Mouse (Mus musculus) liver, embryonic 16.5 days (tissue): ENCODE data around the gene Tnni3k. TPM values are rescaled to one million over a fixed set of nuclear protein-coding genes. Genes with fewer than 3 reads are reported as not detected.

Experiments
- ATAC-seq: fragments of 200-750 bp; cut with Nextera tagmentation; 2 replicates; pipeline ENCODE4 v1.8.0; 2017; ENCODE audit warnings: low read depth, mild to moderate bottlenecking, moderate number of reproducible peaks, moderate library complexity
- H3K27ac ChIP-seq: fragments of 300-500 bp; sonication (generic); 2 replicates; pipeline ENCODE4 v1.5.1; 2014; ENCODE audit warnings: mild to moderate bottlenecking, low read length
- H3K27me3 ChIP-seq: fragments of 300-500 bp; sonication (generic); 2 replicates; pipeline ENCODE4 v1.6.1; 2014; ENCODE audit warnings: low read depth, low read length, mixed read lengths; ENCODE audit not compliant: control insufficient read depth, insufficient read depth
- H3K36me3 ChIP-seq: fragments of 300-500 bp; sonication (generic); 2 replicates; pipeline ENCODE4 v1.6.1; 2014; ENCODE audit warnings: mild to moderate bottlenecking; ENCODE audit not compliant: control insufficient read depth, insufficient read depth
- H3K4me1 ChIP-seq: fragments of 300-500 bp; sonication (generic); 2 replicates; pipeline ENCODE4 v1.6.1; 2014; ENCODE audit warnings: low read depth, low read length, mixed read lengths; ENCODE audit not compliant: control insufficient read depth
- H3K4me2 ChIP-seq: fragments of 300-500 bp; sonication (generic); 2 replicates; pipeline ENCODE4 v1.6.1; 2014; ENCODE audit warnings: low read depth, low read length, mixed read lengths
- H3K4me3 ChIP-seq: fragments of 300-500 bp; sonication (generic); 2 replicates; pipeline ENCODE4 v1.5.1; 2014; ENCODE audit warnings: low read depth, mild to moderate bottlenecking, low read length
- H3K9ac ChIP-seq: fragments of 300-500 bp; sonication (generic); 2 replicates; pipeline ENCODE4 v1.6.1; 2014; ENCODE audit warnings: low read depth, low read length
- H3K9me3 ChIP-seq: fragments of 300-500 bp; sonication (generic); replicated peaks from 2 replicates; pipeline ENCODE4 v1.6.1; 2016; ENCODE audit warnings: low read length; ENCODE audit not compliant: control insufficient read depth
- WGBS: fragments of 180-500 bp; shearing (Covaris S2); extraction: QIAGEN DNeasy Blood & Tissue Kit; methylation state at CpG from one replicate; pipeline ENCODE4 v1.1.7; 2014; ENCODE audit not compliant: insufficient replicate concordance; 5-methylcytosine and 5-hydroxymethylcytosine counted together
- polyA plus RNA-seq: library from polyadenylated mRNA; unstranded; fragments of >200 nt; fragmentation: Nextera tagmentation; extraction: Ambion mirVana; gene quantifications from 2 replicates; pipeline ENCODE4 v1.2.1, GENCODE M21; 2015

Gene Tnni3k
- polyA plus RNA-seq, 1 experiment from 2014 or later: not detected

- H3K27me3 ChIP-seq: no peaks in the 10 kb centered on the region
- no peaks in the 10 kb centered on the region for H3K9me3 ChIP-seq
- H3K4me1 ChIP-seq: no peaks in the 10 kb centered on the region
- no peak overlapping the region for H3K4me3 ChIP-seq
- whole genome bisulfite sequencing: 47% methylated on average over 6 of the region's 6 CpGs
- no peak overlapping the region for H3K9ac ChIP-seq
- no peak for ATAC-seq
- H3K36me3 ChIP-seq: no peaks in the 10 kb centered on the region
- H3K4me2 ChIP-seq: no peak overlapping the region
- no peak overlapping the region for H3K27ac ChIP-seq
Observed at GRCm38 (mm10) chr3:154778836-154779595, 276.2 kb downstream of the Tnni3k start.

- no peaks in the 10 kb centered on the region for H3K36me3 ChIP-seq
- no peaks in the 10 kb centered on the region for H3K9me3 ChIP-seq
- ATAC-seq: no peak
- H3K4me1 ChIP-seq: no peaks in the 10 kb centered on the region
- H3K27me3 ChIP-seq: no peaks in the 10 kb centered on the region
- H3K9ac ChIP-seq: no peak overlapping the region
- H3K4me3 ChIP-seq: no peak overlapping the region
- WGBS: 55% methylated on average over 2 of the region's 2 CpGs
- H3K27ac ChIP-seq: no peak overlapping the region
- no peak overlapping the region for H3K4me2 ChIP-seq
Observed at GRCm38 (mm10) chr3:154771651-154772050, 283.6 kb downstream of the Tnni3k start.

DNA sequence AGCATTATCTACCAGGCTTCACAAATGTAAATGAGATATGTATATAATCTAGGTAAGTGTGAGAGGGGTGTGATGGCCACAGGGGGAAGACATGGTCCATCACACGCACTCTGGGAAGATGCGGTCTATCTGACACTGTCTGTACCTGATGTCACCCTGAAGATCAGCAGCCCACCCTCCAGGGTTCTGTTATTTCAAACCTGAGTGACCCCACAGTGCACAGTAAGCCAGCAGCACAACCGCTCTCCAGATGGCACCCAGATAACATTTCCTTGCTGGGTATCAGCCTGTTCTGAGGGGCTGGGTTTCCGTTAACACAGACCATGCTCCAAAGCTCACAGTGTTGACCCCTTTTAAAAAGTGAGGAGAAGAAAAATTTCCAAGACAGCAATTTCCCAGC is 288.9 kb downstream of the Tnni3k start:
- 66% methylated on average over 4 of the region's 4 CpGs for WGBS

DNA sequence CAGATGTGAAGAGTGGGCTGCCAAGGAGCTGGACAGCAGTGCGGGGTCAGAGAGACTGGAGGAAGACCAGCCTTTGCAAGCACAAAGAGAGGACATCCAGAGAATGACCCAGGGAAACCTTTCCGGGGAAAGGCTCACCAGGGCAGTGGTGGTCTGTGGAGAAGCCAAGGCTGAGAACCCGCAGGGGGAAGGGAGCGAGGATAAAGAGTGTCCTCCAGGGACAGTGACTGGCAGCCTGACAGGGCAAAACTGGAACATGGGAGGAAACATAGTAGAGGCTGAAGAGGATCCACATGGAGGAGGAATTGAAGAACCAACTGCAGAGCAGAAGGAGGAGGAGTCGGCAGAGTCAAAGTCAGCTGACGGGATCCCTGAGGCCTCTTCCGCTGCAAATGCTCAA is 291.1 kb downstream of the Tnni3k start:
- 67% methylated on average over 7 of the region's 7 CpGs for WGBS
- no peak overlapping the region for H3K9ac ChIP-seq
- no peaks in the 10 kb centered on the region for H3K4me1 ChIP-seq
- H3K9me3 ChIP-seq: no peaks in the 10 kb centered on the region
- no peak overlapping the region for H3K27ac ChIP-seq
- H3K27me3 ChIP-seq: no peaks in the 10 kb centered on the region
- no peaks in the 10 kb centered on the region for H3K36me3 ChIP-seq
- H3K4me2 ChIP-seq: no peak overlapping the region
- no peak for ATAC-seq
- H3K4me3 ChIP-seq: no peak overlapping the region

More for the DNA sequence above, 288.9 kb downstream of the Tnni3k start:
- no peak overlapping the region for H3K9ac ChIP-seq
- H3K4me2 ChIP-seq: no peak overlapping the region
- no peaks in the 10 kb centered on the region for H3K27me3 ChIP-seq
- H3K4me3 ChIP-seq: no peak overlapping the region
- no peak for ATAC-seq
- H3K36me3 ChIP-seq: no peaks in the 10 kb centered on the region
- H3K27ac ChIP-seq: no peak overlapping the region
- no peaks in the 10 kb centered on the region for H3K9me3 ChIP-seq
- H3K4me1 ChIP-seq: no peaks in the 10 kb centered on the region

DNA sequence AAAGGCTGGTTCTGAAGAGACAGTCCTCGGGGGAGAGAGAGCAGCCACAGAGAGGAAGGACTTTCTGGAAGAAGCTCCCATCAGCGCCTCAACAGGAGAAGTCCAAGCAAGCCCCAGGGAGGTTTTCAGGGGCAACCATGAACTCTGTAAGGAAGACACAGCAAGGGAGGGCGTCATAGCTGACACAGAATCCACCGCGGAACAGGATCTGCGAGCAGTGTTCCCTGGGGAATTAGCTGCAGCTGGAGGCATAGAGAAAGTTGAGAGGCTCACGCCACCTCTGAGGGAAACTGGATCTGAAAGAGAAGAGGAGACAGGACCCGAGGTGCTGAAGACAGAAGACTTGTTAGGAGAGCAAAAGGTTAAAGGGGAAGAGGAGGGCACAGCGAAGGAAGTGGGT is 291.8 kb downstream of the Tnni3k start:
- H3K27me3 ChIP-seq: no peaks in the 10 kb centered on the region
- H3K9me3 ChIP-seq: no peaks in the 10 kb centered on the region
- no peak for ATAC-seq
- no peak overlapping the region for H3K9ac ChIP-seq
- H3K27ac ChIP-seq: no peak overlapping the region
- no peaks in the 10 kb centered on the region for H3K36me3 ChIP-seq
- H3K4me3 ChIP-seq: no peak overlapping the region
- no peak overlapping the region for H3K4me2 ChIP-seq
- 48% methylated on average over 9 of the region's 9 CpGs for WGBS
- H3K4me1 ChIP-seq: no peaks in the 10 kb centered on the region

DNA sequence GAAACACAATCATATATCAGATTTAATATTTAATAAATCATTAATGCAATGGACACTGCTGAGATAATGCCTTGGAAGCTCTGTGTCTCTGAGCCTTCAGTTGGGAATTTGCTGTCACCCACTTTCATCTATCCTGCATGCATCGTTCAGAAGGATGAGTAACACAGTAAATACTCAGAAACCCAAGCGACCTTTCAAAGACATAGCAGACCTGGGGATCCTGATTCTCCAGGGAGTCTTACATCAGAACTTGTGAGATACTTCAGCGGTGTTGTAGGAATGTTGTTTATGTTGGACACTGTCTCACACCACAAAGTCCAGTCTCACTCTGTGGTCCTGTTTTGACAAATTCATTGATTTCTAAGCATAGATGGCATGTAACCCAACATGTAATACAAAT is 294.1 kb downstream of the Tnni3k start:
- H3K27ac ChIP-seq: no peak overlapping the region
- H3K4me1 ChIP-seq: no peaks in the 10 kb centered on the region
- 55% methylated on average over 3 of the region's 3 CpGs for WGBS
- no peak for ATAC-seq
- H3K36me3 ChIP-seq: no peaks in the 10 kb centered on the region
- H3K9me3 ChIP-seq: no peaks in the 10 kb centered on the region
- H3K27me3 ChIP-seq: no peaks in the 10 kb centered on the region
- H3K4me2 ChIP-seq: no peak overlapping the region
- no peak overlapping the region for H3K4me3 ChIP-seq
- no peak overlapping the region for H3K9ac ChIP-seq

DNA sequence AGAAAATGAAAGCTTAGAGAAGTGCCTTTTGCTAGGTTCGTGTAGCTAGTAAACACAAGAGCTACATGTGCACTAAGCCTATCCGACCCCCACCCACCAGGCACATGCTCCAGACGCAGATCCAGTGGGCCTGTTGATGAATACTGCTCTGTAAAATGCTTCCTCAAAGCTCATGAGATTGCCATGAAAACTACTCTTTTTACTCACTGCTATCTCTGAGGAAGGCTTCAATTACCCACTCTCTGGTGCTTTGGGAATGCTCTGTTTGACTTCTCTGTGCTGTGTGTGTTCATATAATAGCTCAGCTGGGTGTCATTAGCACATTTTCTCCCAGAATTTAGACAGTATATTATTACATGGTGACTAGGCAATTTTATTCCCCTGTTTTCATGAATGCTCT is 297.1 kb downstream of the Tnni3k start:
- Histone ChIP-seq H3K4me2 (no peak overlapping the region), H3K36me3 (no peaks in the 10 kb centered on the region), H3K4me3 (no peak overlapping the region), H3K9me3 (no peaks in the 10 kb centered on the region), H3K9ac (no peak overlapping the region), H3K27me3 (no peaks in the 10 kb centered on the region), H3K4me1 (no peaks in the 10 kb centered on the region), H3K27ac (no peak overlapping the region)
- no peak for ATAC-seq
- 45% methylated on average over 3 of the region's 3 CpGs for WGBS

- Histone ChIP-seq H3K9ac (no peak overlapping the region), H3K4me3 (no peak overlapping the region), H3K4me2 (no peak overlapping the region), H3K4me1 (no peaks in the 10 kb centered on the region), H3K9me3 (no peaks in the 10 kb centered on the region), H3K27me3 (no peaks in the 10 kb centered on the region), H3K27ac (no peak overlapping the region), H3K36me3 (no peaks in the 10 kb centered on the region)
- 69% methylated on average over 3 of the region's 3 CpGs for WGBS
- no peak for ATAC-seq
Observed at GRCm38 (mm10) chr3:154755225-154755624, 300.0 kb downstream of the Tnni3k start.

GRCm38 (mm10) chr3:154754505-154754904 is 300.7 kb downstream of the Tnni3k start:
- H3K4me3 ChIP-seq: no peak overlapping the region
- H3K9me3 ChIP-seq: no peaks in the 10 kb centered on the region
- ATAC-seq: no peak
- H3K9ac ChIP-seq: no peak overlapping the region
- WGBS: 14% methylated on average over 3 of the region's 3 CpGs
- H3K27ac ChIP-seq: no peak overlapping the region
- no peaks in the 10 kb centered on the region for H3K4me1 ChIP-seq
- H3K36me3 ChIP-seq: no peaks in the 10 kb centered on the region
- H3K27me3 ChIP-seq: no peaks in the 10 kb centered on the region
- H3K4me2 ChIP-seq: no peak overlapping the region
